Mouse (Mus musculus): ENCODE results near the gene Jarid2. TPM values are rescaled to one million over a fixed set of nuclear protein-coding genes. Genes with fewer than 3 reads are reported as not detected.

Gene Jarid2
- polyA plus RNA-seq, 1 experiment from 2014 or later, result 31.7 TPM

- Histone ChIP-seq H3K9ac (replicated peaks; ENCODE audit: low read length) (no peak overlapping the region), H3K27ac (replicated peaks; ENCODE audit: low read depth, low read length) (no peak overlapping the region), H3K36me3 (ENCODE audit: control insufficient read depth, insufficient read depth, low read length) (peaks cover 29% of the 10 kb centered on the region), H3K27me3 (ENCODE audit: control insufficient read depth, insufficient read depth, low read length) (no peaks in the 10 kb centered on the region), H3K4me1 (ENCODE audit: control insufficient read depth, insufficient read depth, low read length) (no peaks in the 10 kb centered on the region), H3K4me3 (replicated peaks; ENCODE audit: low read depth, low read length) (no peak overlapping the region), H3K9me3 (ENCODE audit: control insufficient read depth, low read length) (no peaks in the 10 kb centered on the region), H3K4me2 (ENCODE audit: low read length) (no peak overlapping the region)
- no peak for ATAC-seq (ENCODE audit: low FRiP score, low TSS enrichment)
- WGBS, result 95% methylated on average over 12 of the region's 12 CpGs
- DNase-seq, result no peak
Measured at GRCm38 (mm10) chr13:44896211-44896610, 166.9 kb downstream of the Jarid2 start.

- H3K4me1 ChIP-seq (ENCODE audit: control insufficient read depth, insufficient read depth, low read length), result no peaks in the 10 kb centered on the region
- DNase-seq (no peak), ATAC-seq (ENCODE audit: low FRiP score, low TSS enrichment) (no peak)
- 96% methylated on average over 6 of the region's 6 CpGs for WGBS
- no peak overlapping the region for H3K9ac ChIP-seq (replicated peaks; ENCODE audit: low read length)
- H3K9me3 ChIP-seq (ENCODE audit: control insufficient read depth, low read length), result no peaks in the 10 kb centered on the region
- peaks cover 61% of the 10 kb centered on the region for H3K36me3 ChIP-seq (ENCODE audit: control insufficient read depth, insufficient read depth, low read length)
- H3K4me2 ChIP-seq (ENCODE audit: low read length), result no peak overlapping the region
- H3K27me3 ChIP-seq (ENCODE audit: control insufficient read depth, insufficient read depth, low read length), result no peaks in the 10 kb centered on the region
- H3K4me3 ChIP-seq (replicated peaks; ENCODE audit: low read depth, low read length), result no peak overlapping the region
- no peak overlapping the region for H3K27ac ChIP-seq (replicated peaks; ENCODE audit: low read depth, low read length)
Measured at GRCm38 (mm10) chr13:44902299-44902698, 173.0 kb downstream of the Jarid2 start.

DNA sequence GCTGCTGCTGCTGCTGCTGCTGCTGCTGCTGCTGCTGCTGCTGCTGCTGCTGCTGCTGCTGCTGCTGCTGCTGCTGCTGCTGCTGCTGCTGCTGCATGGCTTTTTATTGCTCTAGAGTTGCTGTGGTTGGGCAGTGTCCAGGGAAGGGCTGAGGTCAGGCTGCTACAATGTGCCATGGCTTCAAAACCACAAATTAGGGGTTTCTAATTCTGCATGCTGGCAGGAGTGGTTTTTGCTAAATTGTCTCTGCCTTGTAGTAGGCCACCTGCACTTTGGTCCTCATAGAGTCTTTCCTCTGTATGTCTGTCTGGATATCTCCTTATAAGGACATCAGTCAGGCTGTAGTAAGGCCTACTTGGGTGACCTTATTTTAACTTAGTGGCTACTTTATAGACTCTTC lies 174.1 kb downstream of the Jarid2 start:
- no peak overlapping the region for H3K9ac ChIP-seq (replicated peaks; ENCODE audit: low read length)
- no peak overlapping the region for H3K4me3 ChIP-seq (replicated peaks; ENCODE audit: low read depth, low read length)
- H3K36me3 ChIP-seq (ENCODE audit: control insufficient read depth, insufficient read depth, low read length), result peaks cover 62% of the 10 kb centered on the region
- H3K9me3 ChIP-seq (ENCODE audit: control insufficient read depth, low read length), result no peaks in the 10 kb centered on the region
- no peak overlapping the region for H3K4me2 ChIP-seq (ENCODE audit: low read length)
- no peak for DNase-seq
- ATAC-seq (ENCODE audit: low FRiP score, low TSS enrichment), result no peak
- no peak overlapping the region for H3K27ac ChIP-seq (replicated peaks; ENCODE audit: low read depth, low read length)
- no peaks in the 10 kb centered on the region for H3K4me1 ChIP-seq (ENCODE audit: control insufficient read depth, insufficient read depth, low read length)
- H3K27me3 ChIP-seq (ENCODE audit: control insufficient read depth, insufficient read depth, low read length), result no peaks in the 10 kb centered on the region

DNA sequence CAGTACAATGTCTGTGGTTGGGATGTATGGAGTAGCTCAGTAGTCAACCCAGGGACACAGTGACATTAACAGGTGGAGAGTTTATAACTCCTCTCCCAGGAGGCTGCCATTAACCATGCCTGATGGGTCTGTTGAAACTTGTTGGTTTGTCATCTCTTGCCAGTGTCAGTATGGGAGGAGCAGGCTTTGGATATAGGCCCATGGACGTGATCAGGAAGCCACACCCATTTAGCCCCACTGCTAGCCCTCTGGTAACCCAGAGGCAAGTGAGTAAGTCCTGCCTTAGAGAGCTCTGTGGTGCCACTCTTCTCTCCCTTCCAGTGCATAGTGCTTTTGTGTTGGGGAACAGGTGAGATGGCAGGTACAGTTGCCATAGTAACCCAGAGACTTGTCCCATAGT lies 175.0 kb downstream of the Jarid2 start:
- WGBS, result 75% methylated on average over 1 of the region's 1 CpGs

GRCm38 (mm10) chr13:44906141-44906540 lies 176.9 kb downstream of the Jarid2 start:
- Histone ChIP-seq H3K36me3 (ENCODE audit: control insufficient read depth, insufficient read depth, low read length) (peaks cover 79% of the 10 kb centered on the region), H3K4me3 (replicated peaks; ENCODE audit: low read depth, low read length) (no peak overlapping the region), H3K9me3 (ENCODE audit: control insufficient read depth, low read length) (no peaks in the 10 kb centered on the region), H3K4me1 (ENCODE audit: control insufficient read depth, insufficient read depth, low read length) (no peaks in the 10 kb centered on the region), H3K4me2 (ENCODE audit: low read length) (no peak overlapping the region), H3K9ac (replicated peaks; ENCODE audit: low read length) (no peak overlapping the region), H3K27ac (replicated peaks; ENCODE audit: low read depth, low read length) (no peak overlapping the region), H3K27me3 (ENCODE audit: control insufficient read depth, insufficient read depth, low read length) (no peaks in the 10 kb centered on the region)
- ATAC-seq (ENCODE audit: low FRiP score, low TSS enrichment) (no peak), DNase-seq (no peak)
- 94% methylated on average over 11 of the region's 11 CpGs for WGBS

More for the DNA sequence above, 175.0 kb downstream of the Jarid2 start:
- no peaks in the 10 kb centered on the region for H3K9me3 ChIP-seq (ENCODE audit: control insufficient read depth, low read length)
- no peak overlapping the region for H3K9ac ChIP-seq (replicated peaks; ENCODE audit: low read length)
- DNase-seq, result no peak
- H3K27me3 ChIP-seq (ENCODE audit: control insufficient read depth, insufficient read depth, low read length), result no peaks in the 10 kb centered on the region
- H3K4me2 ChIP-seq (ENCODE audit: low read length), result no peak overlapping the region
- no peak overlapping the region for H3K4me3 ChIP-seq (replicated peaks; ENCODE audit: low read depth, low read length)
- no peaks in the 10 kb centered on the region for H3K4me1 ChIP-seq (ENCODE audit: control insufficient read depth, insufficient read depth, low read length)
- no peak for ATAC-seq (ENCODE audit: low FRiP score, low TSS enrichment)
- H3K27ac ChIP-seq (replicated peaks; ENCODE audit: low read depth, low read length), result no peak overlapping the region
- peaks cover 66% of the 10 kb centered on the region for H3K36me3 ChIP-seq (ENCODE audit: control insufficient read depth, insufficient read depth, low read length)

GRCm38 (mm10) chr13:44907702-44908101 lies 178.4 kb downstream of the Jarid2 start:
- no peaks in the 10 kb centered on the region for H3K27me3 ChIP-seq (ENCODE audit: control insufficient read depth, insufficient read depth, low read length)
- H3K36me3 ChIP-seq (ENCODE audit: control insufficient read depth, insufficient read depth, low read length), result peaks cover 84% of the 10 kb centered on the region
- no peaks in the 10 kb centered on the region for H3K4me1 ChIP-seq (ENCODE audit: control insufficient read depth, insufficient read depth, low read length)
- H3K27ac ChIP-seq (replicated peaks; ENCODE audit: low read depth, low read length), result peak overlapping the region; percentile 23; the same call in 1 of the 2 replicates
- DNase-seq (peak; percentile 83), ATAC-seq (ENCODE audit: low FRiP score, low TSS enrichment) (peak; percentile 87)
- no peaks in the 10 kb centered on the region for H3K9me3 ChIP-seq (ENCODE audit: control insufficient read depth, low read length)
- WGBS, result 30% methylated on average over 6 of the region's 6 CpGs
- H3K9ac ChIP-seq (replicated peaks; ENCODE audit: low read length), result no peak overlapping the region
- no peak overlapping the region for H3K4me3 ChIP-seq (replicated peaks; ENCODE audit: low read depth, low read length)
- no peak overlapping the region for H3K4me2 ChIP-seq (ENCODE audit: low read length)

- no peaks in the 10 kb centered on the region for H3K9me3 ChIP-seq (ENCODE audit: control insufficient read depth, low read length)
- DNase-seq (no peak), ATAC-seq (ENCODE audit: low FRiP score, low TSS enrichment) (no peak)
- H3K4me1 ChIP-seq (ENCODE audit: control insufficient read depth, insufficient read depth, low read length), result no peaks in the 10 kb centered on the region
- 7% methylated on average over 1 of the region's 1 CpGs for WGBS
- no peak overlapping the region for H3K9ac ChIP-seq (replicated peaks; ENCODE audit: low read length)
- H3K4me2 ChIP-seq (ENCODE audit: low read length), result no peak overlapping the region
- no peak overlapping the region for H3K4me3 ChIP-seq (replicated peaks; ENCODE audit: low read depth, low read length)
- 0 out of 2 replicates have a peak overlapping the region, but pooled peaks have one; percentile 8 for H3K27ac ChIP-seq (replicated peaks; ENCODE audit: low read depth, low read length)
- H3K27me3 ChIP-seq (ENCODE audit: control insufficient read depth, insufficient read depth, low read length), result no peaks in the 10 kb centered on the region
- peaks cover 86% of the 10 kb centered on the region for H3K36me3 ChIP-seq (ENCODE audit: control insufficient read depth, insufficient read depth, low read length)
Measured at GRCm38 (mm10) chr13:44908790-44909189, 179.5 kb downstream of the Jarid2 start.

GRCm38 (mm10) chr13:44912851-44913250 lies 183.6 kb downstream of the Jarid2 start:
- H3K4me2 ChIP-seq (ENCODE audit: low read length), result no peak overlapping the region
- 93% methylated on average over 2 of the region's 2 CpGs for WGBS
- 0 out of 2 replicates have a peak overlapping the region, but pooled peaks have one; percentile 8 for H3K27ac ChIP-seq (replicated peaks; ENCODE audit: low read depth, low read length)
- H3K36me3 ChIP-seq (ENCODE audit: control insufficient read depth, insufficient read depth, low read length), result peaks cover 94% of the 10 kb centered on the region
- H3K9me3 ChIP-seq (ENCODE audit: control insufficient read depth, low read length), result no peaks in the 10 kb centered on the region
- DNase-seq (peak; percentile 32), ATAC-seq (ENCODE audit: low FRiP score, low TSS enrichment) (no peak)
- H3K9ac ChIP-seq (replicated peaks; ENCODE audit: low read length), result no peak overlapping the region
- H3K4me1 ChIP-seq (ENCODE audit: control insufficient read depth, insufficient read depth, low read length), result no peaks in the 10 kb centered on the region
- H3K27me3 ChIP-seq (ENCODE audit: control insufficient read depth, insufficient read depth, low read length), result no peaks in the 10 kb centered on the region
- no peak overlapping the region for H3K4me3 ChIP-seq (replicated peaks; ENCODE audit: low read depth, low read length)

DNA sequence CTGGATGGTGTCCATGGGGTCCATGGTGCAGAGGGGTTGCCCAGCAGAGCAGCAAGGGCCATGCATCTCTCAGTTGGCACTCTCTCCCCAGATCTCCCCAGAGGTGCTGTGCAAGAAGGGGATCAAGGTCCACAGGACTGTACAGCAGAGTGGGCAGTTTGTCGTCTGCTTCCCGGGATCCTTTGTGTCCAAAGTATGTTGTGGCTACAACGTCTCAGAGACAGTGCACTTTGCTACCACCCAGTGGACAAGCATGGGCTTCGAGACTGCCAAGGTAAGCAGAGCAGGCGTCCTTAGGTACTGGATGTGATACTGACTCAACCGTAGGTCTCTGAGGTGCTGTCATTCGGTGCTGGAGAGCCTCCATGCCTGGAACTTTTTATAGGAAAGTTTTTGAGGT lies 184.3 kb downstream of the Jarid2 start:
- peak; percentile 68 for DNase-seq

More for the DNA sequence above, 184.3 kb downstream of the Jarid2 start:
- no peaks in the 10 kb centered on the region for H3K27me3 ChIP-seq (ENCODE audit: control insufficient read depth, insufficient read depth, low read length)
- WGBS, result 63% methylated on average over 7 of the region's 7 CpGs
- H3K4me1 ChIP-seq (ENCODE audit: control insufficient read depth, insufficient read depth, low read length), result no peaks in the 10 kb centered on the region
- no peak overlapping the region for H3K9ac ChIP-seq (replicated peaks; ENCODE audit: low read length)
- no peak for ATAC-seq (ENCODE audit: low FRiP score, low TSS enrichment)
- H3K4me3 ChIP-seq (replicated peaks; ENCODE audit: low read depth, low read length), result no peak overlapping the region
- 0 out of 2 replicates have a peak overlapping the region, but pooled peaks have one; percentile 8 for H3K27ac ChIP-seq (replicated peaks; ENCODE audit: low read depth, low read length)
- H3K4me2 ChIP-seq (ENCODE audit: low read length), result no peak overlapping the region
- no peaks in the 10 kb centered on the region for H3K9me3 ChIP-seq (ENCODE audit: control insufficient read depth, low read length)
- peaks cover 94% of the 10 kb centered on the region for H3K36me3 ChIP-seq (ENCODE audit: control insufficient read depth, insufficient read depth, low read length)

All from midbrain, embryonic 14.5 days (tissue).